Mouse (Mus musculus) liver, embryonic 14.5 days (tissue): ENCODE measurements around the gene Slf2. TPM values are rescaled to one million over a fixed set of nuclear protein-coding genes. Genes with fewer than 3 reads are reported as not detected.

Experiments used
- ATAC-seq: fragments of 200-750 bp; cut with Nextera tagmentation; 2 replicates; pipeline ENCODE4 v1.8.0; 2017; ENCODE audit warnings: moderate number of reproducible peaks, mild to moderate bottlenecking, moderate library complexity; ENCODE audit not compliant: insufficient read depth
- DNase-seq, 3 experiments: peaks; one replicate each; pipeline ENCODE4 v3.0.0-alpha.2; 2012 to 2013; ENCODE audit warnings: low read depth in 3 of 3, low spot score in 3 of 3
- H3K27ac ChIP-seq: fragments of 300-500 bp; sonication (generic); 2 replicates; pipeline ENCODE4 v1.5.1; 2014; ENCODE audit warnings: moderate library complexity, mild to moderate bottlenecking, control low read depth, inconsistent platforms
- H3K27me3 ChIP-seq: fragments of 300-500 bp; sonication (generic); 2 replicates; pipeline ENCODE4 v1.6.1; 2014; ENCODE audit warnings: mild to moderate bottlenecking, low read length, moderate library complexity; ENCODE audit not compliant: control insufficient read depth, insufficient read depth
- H3K36me3 ChIP-seq: fragments of 300-500 bp; sonication (generic); replicated peaks from 2 replicates; pipeline ENCODE4 v1.6.1; 2014; ENCODE audit warnings: low read depth; ENCODE audit not compliant: control insufficient read depth, insufficient read depth
- H3K4me1 ChIP-seq, 2 experiments: fragments of 200-500 bp in 1 of 2; fragments of 300-500 bp in 1 of 2; sonication (generic) in 1 of 2; replicated peaks; 2 replicates each; pipeline ENCODE4 v1.6.1; 2012 to 2014; ENCODE audit warnings: antibody characterized with exemption in 1 of 2, inconsistent platforms in 1 of 2, low read length in 1 of 2; ENCODE audit not compliant: control insufficient read depth in 2 of 2, insufficient read depth in 2 of 2
- H3K4me2 ChIP-seq: fragments of 300-500 bp; sonication (generic); 2 replicates; pipeline ENCODE4 v1.6.1; 2014; ENCODE audit warnings: low read depth, mild to moderate bottlenecking, control low read depth, moderate library complexity
- H3K4me3 ChIP-seq, 2 experiments: fragments of 200-500 bp in 1 of 2; fragments of 300-500 bp in 1 of 2; sonication (generic) in 1 of 2; 2 replicates each; pipeline ENCODE4 v1.5.1; 2012 to 2014; ENCODE audit warnings: low read depth in 2 of 2, low read length in 2 of 2, mild to moderate bottlenecking in 2 of 2, control low read depth in 1 of 2, inconsistent platforms in 1 of 2, moderate library complexity in 1 of 2; ENCODE audit not compliant: insufficient read depth in 1 of 2
- H3K9ac ChIP-seq: fragments of 300-500 bp; sonication (generic); replicated peaks from 2 replicates; pipeline ENCODE4 v1.6.1; 2014; ENCODE audit warnings: mild to moderate bottlenecking, control low read depth, moderate library complexity
- H3K9me3 ChIP-seq: fragments of 300-500 bp; sonication (generic); 2 replicates; pipeline ENCODE4 v1.6.1; 2016; ENCODE audit warnings: low read length, mixed read lengths; ENCODE audit not compliant: control insufficient read depth
- CTCF ChIP-seq: IDR thresholded peaks from 2 replicates; pipeline ENCODE4 v1.5.1; 2016; ENCODE audit warnings: antibody characterized with exemption, low read depth, control low read depth
- EP300 ChIP-seq: IDR thresholded peaks from 2 replicates; pipeline ENCODE4 v1.6.1; 2016; ENCODE audit warnings: antibody characterized with exemption, low read depth
- WGBS: fragments of 180-500 bp; shearing (Covaris S2); extraction: QIAGEN DNeasy Blood & Tissue Kit; methylation state at CpG from one replicate; pipeline ENCODE4 v1.1.7; 2014; ENCODE audit not compliant: insufficient replicate concordance; 5-methylcytosine and 5-hydroxymethylcytosine counted together
- polyA plus RNA-seq, 2 experiments: library from polyadenylated mRNA; depleted of rRNA in 1 of 2; stranded (reverse) in 1 of 2; unstranded in 1 of 2; fragments of >200 nt; fragmentation: Nextera tagmentation in 1 of 2; extraction: Ambion mirVana in 1 of 2; gene quantifications; 2 replicates each; pipeline versions ENCODE4 v1.2.1 to v1.2.3; 2012 to 2014

Slf2 gene
- polyA plus RNA-seq, 2 experiments, result 8.6 to 11.1 TPM

- ATAC-seq (no peak), DNase-seq (no peak)
- Histone ChIP-seq H3K9me3 (no peaks in the 10 kb centered on the region), H3K4me3 (no peak overlapping the region), H3K27ac (no peak overlapping the region), H3K4me1 (0 out of 4 replicates have a peak, but pooled peaks cover 0 to 3% of the 10 kb centered on the region in 2 experiments), H3K9ac (no peak overlapping the region), H3K36me3 (no peaks in the 10 kb centered on the region), H3K4me2 (no peak overlapping the region), H3K27me3 (peaks cover 5% of the 10 kb centered on the region; the same call in 1 of the 2 replicates)
- WGBS, result 28% methylated on average over 6 of the region's 6 CpGs
- no peak for TF ChIP-seq EP300
- TF ChIP-seq CTCF, result no peak
Observed at GRCm38 (mm10) chr19:44889548-44889947, 41.4 kb upstream of the Slf2 start.

- H3K4me3 ChIP-seq, result no peak overlapping the region
- TF ChIP-seq CTCF (no peak), EP300 (no peak)
- 0 out of 4 replicates have a peak, but pooled peaks cover 0 to 3% of the 10 kb centered on the region in 2 experiments for H3K4me1 ChIP-seq
- no peak overlapping the region for H3K4me2 ChIP-seq
- 58% methylated on average over 15 of the region's 15 CpGs for WGBS
- no peaks in the 10 kb centered on the region for H3K9me3 ChIP-seq
- no peaks in the 10 kb centered on the region for H3K36me3 ChIP-seq
- no peak overlapping the region for H3K9ac ChIP-seq
- no peak overlapping the region for H3K27ac ChIP-seq
- H3K27me3 ChIP-seq, result peaks cover 5% of the 10 kb centered on the region; the same call in 1 of the 2 replicates
- DNase-seq (no peak), ATAC-seq (no peak)
Observed at GRCm38 (mm10) chr19:44891446-44891845, 39.5 kb upstream of the Slf2 start.

- H3K9me3 ChIP-seq, result no peaks in the 10 kb centered on the region
- ATAC-seq, result no peak
- H3K27ac ChIP-seq, result no peak overlapping the region
- 0 out of 4 replicates have a peak, but pooled peaks cover 0 to 3% of the 10 kb centered on the region in 2 experiments for H3K4me1 ChIP-seq
- no peaks in the 10 kb centered on the region for H3K36me3 ChIP-seq
- no peak overlapping the region for H3K4me2 ChIP-seq
- DNase-seq, result no peak
- H3K27me3 ChIP-seq, result no peaks in the 10 kb centered on the region
- no peak overlapping the region for H3K4me3 ChIP-seq
- H3K9ac ChIP-seq, result no peak overlapping the region
- TF ChIP-seq CTCF (no peak), EP300 (no peak)
- 44% methylated on average over 19 of the region's 19 CpGs for WGBS
Observed at GRCm38 (mm10) chr19:44893231-44893871, 37.6 kb upstream of the Slf2 start.

- Histone ChIP-seq H3K27me3 (no peaks in the 10 kb centered on the region), H3K9me3 (no peaks in the 10 kb centered on the region), H3K36me3 (no peaks in the 10 kb centered on the region), H3K27ac (no peak overlapping the region), H3K4me2 (no peak overlapping the region), H3K9ac (no peak overlapping the region), H3K4me1 (peaks cover 0 to 8% of the 10 kb centered on the region in 2 experiments; a peak in 1 of 4 replicates), H3K4me3 (no peak overlapping the region)
- no peak for ATAC-seq
- WGBS, result 2% methylated on average over 4 of the region's 4 CpGs
- no peak for TF ChIP-seq EP300
- TF ChIP-seq CTCF, result peak; percentile 82
- peak in 1 of 3 experiments; percentile 5 for DNase-seq
Observed at GRCm38 (mm10) chr19:44895245-44895644, 35.7 kb upstream of the Slf2 start.

- 40% methylated on average over 6 of the region's 6 CpGs for WGBS
- no peaks in the 10 kb centered on the region for H3K27me3 ChIP-seq
- H3K9me3 ChIP-seq, result no peaks in the 10 kb centered on the region
- H3K9ac ChIP-seq, result no peak overlapping the region
- H3K4me1 ChIP-seq, result peaks cover 0 to 8% of the 10 kb centered on the region in 2 experiments; a peak in 1 of 4 replicates
- H3K4me2 ChIP-seq, result no peak overlapping the region
- DNase-seq (no peak), ATAC-seq (no peak)
- H3K4me3 ChIP-seq, result no peak overlapping the region
- TF ChIP-seq CTCF, result no peak
- TF ChIP-seq EP300, result no peak
- H3K36me3 ChIP-seq, result no peaks in the 10 kb centered on the region
- H3K27ac ChIP-seq, result no peak overlapping the region
Observed at GRCm38 (mm10) chr19:44896450-44896849, 34.5 kb upstream of the Slf2 start.
